Mouse (Mus musculus): ENCODE results near the gene Yars. TPM values are rescaled to one million over a fixed set of nuclear protein-coding genes. Genes with fewer than 3 reads are reported as not detected.
A peak's percentile ranks its signal among the peaks of the same experiment; 100 is the strongest.

The Yars gene
- polyA plus RNA-seq, 1 experiment from 2014 or later: 60.8 TPM

- H3K27ac ChIP-seq (replicated peaks): no peak overlapping the region
- WGBS (ENCODE audit: insufficient replicate concordance): 14% methylated on average over 8 of the region's 8 CpGs
- no peak overlapping the region for H3K9ac ChIP-seq
- no peaks in the 10 kb centered on the region for H3K36me3 ChIP-seq (replicated peaks)
- H3K4me3 ChIP-seq (replicated peaks): no peak overlapping the region
- H3K4me1 ChIP-seq (replicated peaks): peaks cover 25% of the 10 kb centered on the region
- peak overlapping the region; percentile 6 for H3K4me2 ChIP-seq
- H3K9me3 ChIP-seq (replicated peaks): no peaks in the 10 kb centered on the region
- peaks cover 13% of the 10 kb centered on the region for H3K27me3 ChIP-seq
- peak; percentile 76 for ATAC-seq (ENCODE audit: insufficient read depth)
Measured at GRCm38 (mm10) chr4:129256450-129257380, 67.2 kb downstream of the Yars start.

GRCm38 (mm10) chr4:129259101-129259500, 69.5 kb downstream of the Yars start:
- Histone ChIP-seq H3K4me2 (no peak overlapping the region), H3K4me1 (replicated peaks) (peaks cover 35% of the 10 kb centered on the region), H3K9me3 (replicated peaks) (no peaks in the 10 kb centered on the region), H3K27ac (replicated peaks) (no peak overlapping the region), H3K27me3 (0 out of 2 replicates have a peak, but pooled peaks cover 6% of the 10 kb centered on the region), H3K9ac (no peak overlapping the region), H3K4me3 (replicated peaks) (no peak overlapping the region), H3K36me3 (replicated peaks) (no peaks in the 10 kb centered on the region)
- ATAC-seq (ENCODE audit: insufficient read depth): no peak
- 80% methylated on average over 4 of the region's 4 CpGs for WGBS (ENCODE audit: insufficient replicate concordance)

- Histone ChIP-seq H3K9me3 (replicated peaks) (no peaks in the 10 kb centered on the region), H3K27me3 (0 out of 2 replicates have a peak, but pooled peaks cover 6% of the 10 kb centered on the region), H3K4me1 (replicated peaks) (peaks cover 37% of the 10 kb centered on the region), H3K4me3 (replicated peaks) (no peak overlapping the region), H3K36me3 (replicated peaks) (no peaks in the 10 kb centered on the region), H3K9ac (no peak overlapping the region), H3K27ac (replicated peaks) (no peak overlapping the region), H3K4me2 (no peak overlapping the region)
- no peak for ATAC-seq (ENCODE audit: insufficient read depth)
- 22% methylated on average over 6 of the region's 6 CpGs for WGBS (ENCODE audit: insufficient replicate concordance)
Measured at GRCm38 (mm10) chr4:129260678-129261077, 71.1 kb downstream of the Yars start.

GRCm38 (mm10) chr4:129261196-129261595, 71.6 kb downstream of the Yars start, which contains the start of gene C77080:
C77080 (minus strand) TSS chr4:129261404.
- no peaks in the 10 kb centered on the region for H3K36me3 ChIP-seq (replicated peaks)
- peaks cover 38% of the 10 kb centered on the region for H3K4me1 ChIP-seq (replicated peaks)
- no peak within 1 kb of the TSS for H3K9ac ChIP-seq
- no peaks in the 10 kb centered on the region for H3K9me3 ChIP-seq (replicated peaks)
- WGBS (ENCODE audit: insufficient replicate concordance): 50% methylated on average over 2 of the region's 4 CpGs
- no peak for ATAC-seq (ENCODE audit: insufficient read depth)
- H3K4me3 ChIP-seq (replicated peaks): no peak within 1 kb of the TSS
- no peak within 1 kb of the TSS for H3K27ac ChIP-seq (replicated peaks)
- H3K27me3 ChIP-seq: 0 out of 2 replicates have a peak, but pooled peaks cover 6% of the 10 kb centered on the region
- H3K4me2 ChIP-seq: no peak within 1 kb of the TSS

- no peaks in the 10 kb centered on the region for H3K9me3 ChIP-seq (replicated peaks)
- H3K9ac ChIP-seq: peak overlapping the region; percentile 10; the same call in 1 of the 2 replicates
- peak; percentile 91 for ATAC-seq (ENCODE audit: insufficient read depth)
- peaks cover 31% of the 10 kb centered on the region for H3K4me1 ChIP-seq (replicated peaks)
- peak overlapping the region; percentile 63 for H3K4me2 ChIP-seq
- H3K4me3 ChIP-seq (replicated peaks): peak overlapping the region; percentile 15; the same call in 1 of the 2 replicates
- H3K36me3 ChIP-seq (replicated peaks): no peaks in the 10 kb centered on the region
- H3K27me3 ChIP-seq: 0 out of 2 replicates have a peak, but pooled peaks cover 6% of the 10 kb centered on the region
- WGBS (ENCODE audit: insufficient replicate concordance): 17% methylated on average over 19 of the region's 19 CpGs
- peak overlapping the region; percentile 39; the same call in 1 of the 2 replicates for H3K27ac ChIP-seq (replicated peaks)
Measured at GRCm38 (mm10) chr4:129263225-129264021, 73.9 kb downstream of the Yars start.

GRCm38 (mm10) chr4:129266191-129266590, 76.6 kb downstream of the Yars start:
- H3K27ac ChIP-seq (replicated peaks): no peak overlapping the region
- H3K4me3 ChIP-seq (replicated peaks): no peak overlapping the region
- 73% methylated on average over 4 of the region's 4 CpGs for WGBS (ENCODE audit: insufficient replicate concordance)
- no peaks in the 10 kb centered on the region for H3K27me3 ChIP-seq
- no peak overlapping the region for H3K9ac ChIP-seq
- H3K4me1 ChIP-seq (replicated peaks): peaks cover 31% of the 10 kb centered on the region
- no peak overlapping the region for H3K4me2 ChIP-seq
- H3K9me3 ChIP-seq (replicated peaks): no peaks in the 10 kb centered on the region
- H3K36me3 ChIP-seq (replicated peaks): no peaks in the 10 kb centered on the region
- no peak for ATAC-seq (ENCODE audit: insufficient read depth)

GRCm38 (mm10) chr4:129266821-129267220, 77.3 kb downstream of the Yars start:
- H3K27ac ChIP-seq (replicated peaks): no peak overlapping the region
- H3K9ac ChIP-seq: no peak overlapping the region
- H3K4me1 ChIP-seq (replicated peaks): peaks cover 31% of the 10 kb centered on the region
- H3K9me3 ChIP-seq (replicated peaks): no peaks in the 10 kb centered on the region
- ATAC-seq (ENCODE audit: insufficient read depth): no peak
- H3K4me3 ChIP-seq (replicated peaks): no peak overlapping the region
- no peak overlapping the region for H3K4me2 ChIP-seq
- WGBS (ENCODE audit: insufficient replicate concordance): 79% methylated on average over 5 of the region's 5 CpGs
- no peaks in the 10 kb centered on the region for H3K36me3 ChIP-seq (replicated peaks)
- H3K27me3 ChIP-seq: no peaks in the 10 kb centered on the region

- Histone ChIP-seq H3K4me3 (replicated peaks) (no peak overlapping the region), H3K9ac (no peak overlapping the region), H3K9me3 (replicated peaks) (no peaks in the 10 kb centered on the region), H3K36me3 (replicated peaks) (no peaks in the 10 kb centered on the region), H3K4me1 (replicated peaks) (peaks cover 29% of the 10 kb centered on the region), H3K27ac (replicated peaks) (no peak overlapping the region), H3K4me2 (no peak overlapping the region), H3K27me3 (no peaks in the 10 kb centered on the region)
- no peak for ATAC-seq (ENCODE audit: insufficient read depth)
- WGBS (ENCODE audit: insufficient replicate concordance): 21% methylated on average over 1 of the region's 1 CpGs
Measured at GRCm38 (mm10) chr4:129268698-129269097, 79.1 kb downstream of the Yars start.

Other genes starting within 250 kb of the Yars start
- gene Azin2, start 227.3 kb upstream of the Yars start, polyA plus RNA-seq (2015; fragmentation: Nextera tagmentation; extraction: Ambion mirVana): 0.71 and 0.77 TPM in 2 replicates
- gene Ak2, start 197.8 kb upstream of the Yars start, polyA plus RNA-seq (2015; fragmentation: Nextera tagmentation; extraction: Ambion mirVana): 119 and 121 TPM in 2 replicates
- 4.8 and 5.5 TPM in 2 replicates for gene Rnf19b, start 131.5 kb upstream of the Yars start, polyA plus RNA-seq (2015; fragmentation: Nextera tagmentation; extraction: Ambion mirVana)
- 1.2 and 1.9 TPM in 2 replicates for gene Tmem54, start 84.2 kb upstream of the Yars start, polyA plus RNA-seq (2015; fragmentation: Nextera tagmentation; extraction: Ambion mirVana)
- gene Hpca, start 67.7 kb upstream of the Yars start, polyA plus RNA-seq (2015; fragmentation: Nextera tagmentation; extraction: Ambion mirVana): 0.31 and 0.66 TPM in 2 replicates
- gene Fndc5, start 52.8 kb upstream of the Yars start, polyA plus RNA-seq (2015; fragmentation: Nextera tagmentation; extraction: Ambion mirVana): 1.0 and 1.1 TPM in 2 replicates
- 6.0 and 6.6 TPM in 2 replicates for gene S100pbp, start within 50 bp of the Yars start, polyA plus RNA-seq (2015; fragmentation: Nextera tagmentation; extraction: Ambion mirVana)
- 1.1 and 1.6 TPM in 2 replicates for gene C77080, start 71.6 kb downstream of the Yars start, polyA plus RNA-seq (2015; fragmentation: Nextera tagmentation; extraction: Ambion mirVana)
- gene Sync, start 97.9 kb downstream of the Yars start, polyA plus RNA-seq (2015; fragmentation: Nextera tagmentation; extraction: Ambion mirVana): 0.21 and 0.35 TPM in 2 replicates
- gene Rbbp4, start 145.6 kb downstream of the Yars start, polyA plus RNA-seq (2015; fragmentation: Nextera tagmentation; extraction: Ambion mirVana): 222 and 261 TPM in 2 replicates
- gene Zbtb8os, start 145.9 kb downstream of the Yars start, polyA plus RNA-seq (2015; fragmentation: Nextera tagmentation; extraction: Ambion mirVana): 23.5 and 23.8 TPM in 2 replicates
- 2.3 TPM in 2 replicates for gene Zbtb8a, start 188.4 kb downstream of the Yars start, polyA plus RNA-seq (2015; fragmentation: Nextera tagmentation; extraction: Ambion mirVana)

Data from liver, embryonic 15.5 days (tissue).